Mouse (Mus musculus) midbrain, postnatal 0 days (tissue): ENCODE results near the gene Cdh5. TPM values are rescaled to one million over a fixed set of nuclear protein-coding genes. Genes with fewer than 3 reads are reported as not detected.

ENCODE experiments used
- ATAC-seq: fragments of 200-750 bp; cut with Nextera tagmentation; 2 replicates; pipeline ENCODE4 v1.8.0; 2017; ENCODE audit warnings: moderate number of reproducible peaks, mild to moderate bottlenecking, moderate TSS enrichment, moderate library complexity; ENCODE audit not compliant: low FRiP score
- DNase-seq: peaks from one replicate; pipeline ENCODE4 v3.0.0-alpha.2; 2015; ENCODE audit warnings: low spot score
- H3K27ac ChIP-seq: fragments of 300-500 bp; sonication (generic); 2 replicates; pipeline ENCODE4 v1.5.1; 2014; ENCODE audit warnings: low read depth, mild to moderate bottlenecking, low read length, mixed read lengths
- H3K27me3 ChIP-seq: fragments of 300-500 bp; sonication (generic); 2 replicates; pipeline ENCODE4 v1.6.1; 2014; ENCODE audit warnings: low read length, control low read depth, mixed read lengths; ENCODE audit not compliant: insufficient read depth
- H3K36me3 ChIP-seq: fragments of 300-500 bp; sonication (generic); 2 replicates; pipeline ENCODE4 v1.6.1; 2014; ENCODE audit warnings: low read length, control low read depth, mixed read lengths; ENCODE audit not compliant: insufficient read depth
- H3K4me1 ChIP-seq: fragments of 300-500 bp; sonication (generic); 2 replicates; pipeline ENCODE4 v1.6.1; 2014; ENCODE audit warnings: mild to moderate bottlenecking, control low read depth, antibody characterized with exemption, low read length, mixed read lengths; ENCODE audit not compliant: insufficient read depth
- H3K4me2 ChIP-seq: fragments of 300-500 bp; sonication (generic); 2 replicates; pipeline ENCODE4 v1.6.1; 2014; ENCODE audit warnings: low read depth, mild to moderate bottlenecking, low read length, mixed read lengths; ENCODE audit not compliant: poor library complexity, severe bottlenecking
- H3K4me3 ChIP-seq: fragments of 300-500 bp; sonication (generic); 2 replicates; pipeline ENCODE4 v1.5.1; 2014; ENCODE audit warnings: low read depth, mild to moderate bottlenecking, low read length, moderate library complexity
- H3K9ac ChIP-seq: fragments of 300-500 bp; sonication (generic); replicated peaks from 2 replicates; pipeline ENCODE4 v1.6.1; 2014; ENCODE audit warnings: mild to moderate bottlenecking, low read length, moderate library complexity, mixed read lengths; ENCODE audit not compliant: poor library complexity, severe bottlenecking
- H3K9me3 ChIP-seq: fragments of 300-500 bp; sonication (generic); 2 replicates; pipeline ENCODE4 v1.6.1; 2016; ENCODE audit warnings: low read length, control low read depth
- CTCF ChIP-seq: IDR thresholded peaks from 2 replicates; pipeline ENCODE4 v1.5.1; 2016; ENCODE audit warnings: antibody characterized with exemption, mild to moderate bottlenecking
- WGBS: fragments of 180-500 bp; shearing (Covaris S2); extraction: QIAGEN DNeasy Blood & Tissue Kit; methylation state at CpG from one replicate; pipeline ENCODE4 v1.1.7; 2014; 5-methylcytosine and 5-hydroxymethylcytosine counted together
- polyA plus RNA-seq: library from polyadenylated mRNA; unstranded; fragments of >200 nt; fragmentation: Nextera tagmentation; extraction: Ambion mirVana; gene quantifications from 2 replicates; pipeline ENCODE4 v1.2.1, GENCODE M21; 2015
- total RNA-seq: library from RNA; depleted of rRNA; stranded (reverse); fragments of >200 nt; gene quantifications from 2 replicates; pipeline ENCODE4 v1.2.3, GENCODE M21; 2014; rRNA removed

Cdh5 gene
- total and polyA plus RNA-seq, 2 experiments from 2014 or later = 8.6 to 18.6 TPM

DNA sequence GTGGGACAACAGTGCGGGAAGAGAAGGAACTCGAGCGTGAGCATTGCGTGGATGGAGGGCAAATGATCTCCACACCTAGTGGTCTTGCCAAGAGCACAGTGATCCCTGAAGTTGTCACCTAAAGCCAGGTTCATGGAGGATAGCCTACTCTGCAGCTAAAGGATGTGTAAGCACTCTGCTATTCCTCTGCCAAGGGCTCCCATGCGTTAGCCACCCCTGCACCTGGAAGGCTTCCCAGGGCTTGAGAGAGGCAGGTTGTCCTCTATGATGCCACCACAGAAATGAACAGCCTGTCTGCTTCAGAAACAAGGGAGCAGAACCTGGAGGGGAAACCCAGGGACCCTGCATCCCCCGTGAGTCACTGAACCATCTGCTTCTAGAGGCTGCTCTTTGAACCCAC, 86.2 kb downstream of the Cdh5 start:
- WGBS = 86% methylated on average over 6 of the region's 6 CpGs
- no peak for TF ChIP-seq CTCF
- Histone ChIP-seq H3K36me3 (no peaks in the 10 kb centered on the region), H3K4me2 (no peak overlapping the region), H3K27me3 (no peaks in the 10 kb centered on the region), H3K4me3 (no peak overlapping the region), H3K9ac (no peak overlapping the region), H3K9me3 (no peaks in the 10 kb centered on the region), H3K4me1 (no peaks in the 10 kb centered on the region), H3K27ac (no peak overlapping the region)
- ATAC-seq = no peak
- no peak for DNase-seq

GRCm38 (mm10) chr8:104188459-104188858, 87.0 kb downstream of the Cdh5 start:
- Histone ChIP-seq H3K9ac (no peak overlapping the region), H3K4me3 (no peak overlapping the region), H3K27me3 (no peaks in the 10 kb centered on the region), H3K4me2 (no peak overlapping the region), H3K36me3 (no peaks in the 10 kb centered on the region), H3K9me3 (0 out of 2 replicates have a peak, but pooled peaks cover 4% of the 10 kb centered on the region), H3K27ac (no peak overlapping the region), H3K4me1 (no peaks in the 10 kb centered on the region)
- no peak for ATAC-seq
- no peak for DNase-seq
- no peak for TF ChIP-seq CTCF
- WGBS = 72% methylated on average over 5 of the region's 5 CpGs

DNA sequence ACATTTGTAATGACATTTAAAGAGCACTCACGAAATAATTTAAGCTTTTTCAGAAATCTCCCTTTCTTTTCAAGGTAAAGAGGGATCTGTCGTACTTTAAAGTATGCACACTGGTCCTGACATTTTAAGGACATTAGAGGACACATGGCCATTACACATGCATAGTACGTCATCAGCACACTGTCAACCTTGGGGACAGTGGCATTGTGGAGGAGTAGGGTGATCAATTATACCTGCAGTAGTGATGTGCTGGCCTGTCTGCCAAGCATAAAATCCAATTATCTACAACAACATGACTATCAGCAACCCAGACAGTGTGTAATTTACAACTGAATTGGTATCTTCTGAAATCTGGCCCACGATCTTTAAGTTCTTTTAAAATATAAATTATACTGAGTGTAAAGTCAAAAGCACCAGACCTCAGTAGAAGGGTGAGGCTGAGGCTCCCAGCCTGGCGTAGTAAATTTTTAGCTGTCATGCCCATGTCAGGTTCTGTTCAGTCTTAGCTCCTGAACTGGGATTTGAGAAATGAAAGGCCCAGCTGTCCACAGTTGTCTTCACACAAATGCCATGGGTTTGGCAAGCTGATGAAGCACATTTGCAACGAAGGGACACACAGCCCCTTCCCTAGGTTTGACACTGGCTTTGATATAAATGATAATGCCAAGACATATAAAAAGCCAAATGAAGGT, 89.5 kb downstream of the Cdh5 start:
- H3K9me3 ChIP-seq = 0 out of 2 replicates have a peak, but pooled peaks cover 4% of the 10 kb centered on the region
- H3K4me2 ChIP-seq = no peak overlapping the region
- H3K9ac ChIP-seq = no peak overlapping the region
- no peak overlapping the region for H3K27ac ChIP-seq
- no peaks in the 10 kb centered on the region for H3K27me3 ChIP-seq
- H3K4me3 ChIP-seq = no peak overlapping the region
- DNase-seq (no peak), ATAC-seq (no peak)
- TF ChIP-seq CTCF = no peak
- no peaks in the 10 kb centered on the region for H3K4me1 ChIP-seq
- WGBS = 39% methylated on average over 6 of the region's 6 CpGs
- no peaks in the 10 kb centered on the region for H3K36me3 ChIP-seq

- Histone ChIP-seq H3K4me3 (no peak overlapping the region), H3K27ac (no peak overlapping the region), H3K9ac (no peak overlapping the region), H3K27me3 (no peaks in the 10 kb centered on the region), H3K4me2 (no peak overlapping the region), H3K4me1 (no peaks in the 10 kb centered on the region), H3K9me3 (0 out of 2 replicates have a peak, but pooled peaks cover 4% of the 10 kb centered on the region), H3K36me3 (no peaks in the 10 kb centered on the region)
- TF ChIP-seq CTCF = no peak
- peak; percentile 49 for DNase-seq
- no peak for ATAC-seq
- 23% methylated on average over 11 of the region's 11 CpGs for WGBS
Measured at GRCm38 (mm10) chr8:104191496-104191895, 90.1 kb downstream of the Cdh5 start.

Other genes with a start within 250 kb of the Cdh5 start
- 30.6 and 34.9 TPM in 2 replicates for gene Bean1, start 68.8 kb downstream of the Cdh5 start, total RNA-seq
- 10.9 and 11.4 TPM in 2 replicates for gene Bean1, start 68.8 kb downstream of the Cdh5 start, polyA plus RNA-seq
- gene Tk2, start 146.9 kb downstream of the Cdh5 start, total RNA-seq = 36.6 and 45.8 TPM in 2 replicates
- 42.1 and 48.1 TPM in 2 replicates for gene Tk2, start 146.9 kb downstream of the Cdh5 start, polyA plus RNA-seq
- 21.5 and 21.7 TPM in 2 replicates for gene Cklf, start 149.2 kb downstream of the Cdh5 start, total RNA-seq
- 29.6 and 31.3 TPM in 2 replicates for gene Cklf, start 149.2 kb downstream of the Cdh5 start, polyA plus RNA-seq
- not detected in 2 replicates for gene Cmtm2a, start 191.6 kb downstream of the Cdh5 start, total RNA-seq
- gene Cmtm2a, start 191.6 kb downstream of the Cdh5 start, polyA plus RNA-seq = not detected in 2 replicates
- not detected in 2 replicates for gene Gm45711, start 208.5 kb downstream of the Cdh5 start, total RNA-seq
- gene Gm45711, start 208.5 kb downstream of the Cdh5 start, polyA plus RNA-seq = not detected in 2 replicates
- gene Cmtm1, start 208.5 kb downstream of the Cdh5 start, total RNA-seq = not detected in 2 replicates
- not detected in 2 replicates for gene Cmtm1, start 208.5 kb downstream of the Cdh5 start, polyA plus RNA-seq
- gene Gm11020, start 219.9 kb downstream of the Cdh5 start, total RNA-seq = not detected in 2 replicates
- not detected in 2 replicates for gene Gm11020, start 219.9 kb downstream of the Cdh5 start, polyA plus RNA-seq
- not detected in 2 replicates for gene Cmtm2b, start 220.6 kb downstream of the Cdh5 start, total RNA-seq
- gene Cmtm2b, start 220.6 kb downstream of the Cdh5 start, polyA plus RNA-seq = not detected in 2 replicates
- 20.0 and 26.0 TPM in 2 replicates for gene Cmtm3, start 237.8 kb downstream of the Cdh5 start, total RNA-seq
- gene Cmtm3, start 237.8 kb downstream of the Cdh5 start, polyA plus RNA-seq = 32.1 and 33.2 TPM in 2 replicates